Mouse (Mus musculus) kidney, adult 8-10 months (tissue): Measurements from ENCODE around the gene Pdzd11.

ENCODE experiments used
- DNase-seq, 2 experiments: peaks; one replicate each; pipeline ENCODE4 v3.0.0; 2022

Gene Pdzd11

DNA sequence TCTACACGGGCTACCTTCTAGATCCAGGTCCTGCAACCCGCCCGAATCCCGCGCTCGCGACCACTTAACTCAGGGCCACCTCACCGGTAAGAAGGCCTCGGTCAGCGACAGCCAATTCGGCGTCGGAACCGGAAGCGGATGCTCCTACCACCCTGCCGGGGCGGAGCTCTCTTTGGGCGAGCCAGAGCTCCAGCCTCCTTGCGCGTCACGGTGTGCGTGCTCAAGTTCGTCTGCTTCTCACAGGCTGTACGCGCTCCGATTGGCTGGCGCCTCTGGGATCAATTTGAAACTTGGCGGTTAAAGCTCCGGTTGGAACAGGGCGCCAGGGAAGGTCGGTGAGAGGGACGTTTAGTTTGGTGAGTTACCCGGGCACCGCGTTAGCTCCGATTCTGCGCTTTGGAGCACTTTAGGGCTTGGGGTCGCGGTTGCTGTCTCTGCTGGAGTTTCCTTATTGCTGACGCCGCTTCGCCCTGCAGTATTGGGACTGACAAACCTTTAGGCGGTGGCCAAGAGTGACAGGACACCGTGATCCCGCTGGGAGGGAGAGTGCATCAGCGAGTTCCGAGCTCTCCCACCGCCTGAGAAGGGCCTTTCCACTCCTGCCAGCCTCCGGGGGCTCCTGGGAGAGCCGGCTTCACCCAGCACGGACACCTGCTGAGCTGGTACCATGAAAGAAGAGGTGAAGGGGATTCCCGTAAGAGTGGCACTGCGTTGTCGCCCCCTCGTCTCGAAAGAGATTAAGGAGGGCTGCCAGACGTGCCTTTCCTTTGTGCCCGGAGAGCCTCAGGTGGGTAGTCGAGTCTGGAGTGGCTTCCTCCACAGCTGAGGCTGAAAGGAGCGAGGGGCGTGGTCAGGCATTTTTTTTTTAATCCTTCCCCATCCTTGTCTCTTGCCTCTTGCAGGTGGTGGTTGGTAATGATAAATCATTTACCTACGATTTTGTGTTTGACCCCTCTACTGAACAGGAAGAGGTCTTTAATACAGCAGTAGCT lies at the start of gene Pdzd11:
Pdzd11 (minus strand) TSS at position 767 of the 992 bp plus-strand sequence.
- DNase-seq, result peak; percentile 90 to 91

DNA sequence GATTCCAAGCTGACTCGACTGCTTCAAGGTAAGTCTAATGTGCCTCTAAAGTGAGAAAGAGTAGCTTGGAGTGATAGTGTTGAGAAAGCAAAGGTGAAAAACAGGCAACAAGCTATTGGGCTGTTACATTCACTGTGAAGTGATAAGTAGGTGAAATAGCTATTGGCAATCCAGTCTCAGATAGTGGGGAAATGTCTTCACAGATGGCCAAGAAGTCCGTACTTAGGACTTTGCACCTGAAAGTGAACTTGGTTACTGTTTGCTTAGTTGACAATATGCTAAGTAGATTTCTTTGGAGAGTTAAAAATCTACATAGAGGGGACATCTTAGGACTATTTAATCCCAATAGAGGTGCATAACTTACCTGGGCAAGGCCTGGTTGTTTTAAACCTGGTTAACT lies 38.5 kb upstream of the Pdzd11 start:
- peak; percentile 2 to 31 for DNase-seq

DNA sequence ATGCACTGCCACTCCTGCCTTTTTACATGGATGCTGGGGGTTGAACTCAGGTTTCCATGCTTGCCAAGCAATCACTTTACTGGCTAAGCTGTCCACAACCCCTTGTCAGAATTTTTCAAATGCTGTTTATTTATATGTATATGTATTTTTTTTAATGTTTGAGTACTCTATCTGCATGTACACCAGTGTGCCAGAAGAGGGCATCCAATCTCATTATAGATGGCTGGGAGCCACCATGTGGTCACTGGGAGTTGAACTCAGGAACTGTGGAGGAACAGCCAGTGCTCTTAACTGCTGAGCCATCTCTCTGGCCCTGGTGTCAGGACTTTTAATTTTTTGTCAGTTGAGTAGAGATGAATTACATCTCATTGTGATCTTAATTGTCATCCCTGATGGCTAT lies 26.5 kb upstream of the Pdzd11 start:
- peak in 1 of 2 experiments; percentile 1 for DNase-seq

DNA sequence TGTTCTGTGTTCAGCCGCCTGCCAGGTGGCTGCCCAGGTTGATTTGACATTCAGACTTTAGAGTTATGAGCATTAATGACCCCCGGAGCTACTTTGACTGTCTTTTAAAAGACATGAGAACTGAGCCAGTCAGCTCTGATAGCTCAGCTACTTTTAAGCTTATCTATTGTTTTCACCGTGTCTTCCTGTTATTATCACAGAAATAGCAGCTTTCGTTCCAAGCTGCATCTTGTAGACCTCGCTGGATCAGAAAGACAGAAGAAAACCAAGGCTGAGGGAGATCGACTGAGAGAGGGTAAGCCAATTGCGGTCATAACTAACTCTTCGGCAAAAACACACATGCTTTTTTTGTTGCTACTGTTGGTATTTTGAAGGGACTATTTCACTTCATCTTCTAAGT lies 12.1 kb upstream of the Pdzd11 start:
- DNase-seq, result no peak

DNA sequence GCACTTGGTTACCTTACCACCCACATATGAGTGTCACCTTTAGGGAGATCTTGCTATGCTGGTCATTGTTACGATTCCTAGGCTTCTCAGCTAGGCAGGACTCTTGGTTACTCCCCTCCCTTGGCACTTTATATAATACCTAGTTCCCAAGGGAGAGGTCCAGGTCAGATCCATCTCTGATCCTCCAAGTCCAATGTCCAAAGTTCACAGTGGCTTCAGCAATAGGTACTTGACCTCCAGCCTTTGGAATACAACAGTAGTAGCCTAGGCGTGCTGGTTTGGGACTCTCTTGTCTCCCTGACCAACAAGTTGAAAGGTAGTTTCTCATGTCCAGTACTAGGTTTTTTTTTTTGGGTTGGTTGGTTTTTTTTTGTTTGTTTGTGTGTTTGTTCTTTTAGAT lies 2.7 kb upstream of the Pdzd11 start:
- peak; percentile 12 to 29 for DNase-seq

DNA sequence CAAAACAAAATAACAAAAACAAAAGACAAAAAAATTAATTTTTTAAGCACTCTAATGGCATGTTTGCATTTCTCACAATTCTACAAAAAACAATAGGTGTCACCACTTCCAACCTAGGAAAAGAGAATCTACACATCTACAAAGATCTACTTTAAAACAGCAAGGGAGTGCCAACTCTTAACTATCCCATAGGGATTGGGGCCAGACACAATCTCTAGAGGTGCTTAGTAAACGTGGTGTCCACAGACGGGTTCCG lies 894 bp downstream of the Pdzd11 start, which contains the start of gene Kif4:
Kif4 (plus strand) TSS at position 192 of the 256 bp plus-strand sequence.
- no peak for DNase-seq

DNA sequence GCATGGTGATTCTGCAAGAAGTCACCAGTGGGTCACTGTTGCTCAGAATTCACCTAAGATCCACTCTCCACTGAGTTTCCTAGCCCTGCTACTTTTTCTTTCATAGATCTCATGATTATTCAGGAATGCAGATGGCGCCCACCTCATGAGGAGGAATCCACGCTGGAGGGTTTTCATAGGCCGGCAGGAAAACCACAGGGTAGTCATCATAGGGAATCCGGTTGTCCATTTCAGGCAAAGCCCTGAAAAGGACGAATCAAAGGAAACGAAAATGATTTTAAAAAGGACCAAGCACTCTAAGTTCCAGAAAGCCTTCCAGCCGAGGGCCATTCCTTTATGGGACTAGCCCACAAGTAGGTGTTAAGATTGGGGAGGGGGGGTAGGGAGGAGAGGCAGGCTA lies 1.2 kb downstream of the Pdzd11 start:
- DNase-seq, result no peak

DNA sequence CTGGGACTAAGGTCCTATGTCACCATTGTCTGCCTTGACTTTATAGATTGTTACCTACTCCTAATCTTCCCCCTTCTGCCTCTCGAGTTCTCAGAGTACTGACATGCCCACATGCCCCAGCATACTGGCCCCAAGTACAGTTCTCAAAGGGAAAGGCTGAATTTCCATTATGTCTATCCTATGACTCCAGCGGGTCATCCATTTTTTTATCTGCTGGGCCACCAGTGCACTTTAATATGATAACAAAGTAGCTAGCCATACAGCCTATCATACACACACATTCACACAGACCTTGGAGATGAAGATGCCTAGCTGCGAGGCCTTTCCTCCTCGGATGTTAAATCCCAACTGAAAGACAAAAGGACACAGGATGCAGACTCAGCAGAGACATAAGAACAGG lies 2.1 kb downstream of the Pdzd11 start:
- no peak for DNase-seq

DNA sequence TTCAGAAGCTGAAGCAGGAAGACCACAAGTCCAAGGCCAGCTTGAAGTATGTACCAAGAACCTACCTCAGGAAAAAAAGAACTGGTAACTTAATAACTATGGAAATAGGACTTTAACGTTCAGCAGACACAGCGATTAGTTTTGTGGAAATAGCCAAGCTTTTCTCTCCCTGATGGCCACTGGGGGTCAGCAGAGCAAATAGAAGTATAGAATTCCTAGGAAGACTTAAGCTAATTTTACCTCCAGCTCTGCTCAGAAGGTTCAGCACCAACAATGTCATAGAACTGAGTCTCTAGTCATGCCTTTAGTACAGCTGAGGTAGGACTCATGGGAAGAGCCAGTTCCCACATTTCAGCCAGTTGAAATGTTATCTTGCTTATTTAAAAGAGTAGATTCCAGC lies 5.0 kb downstream of the Pdzd11 start:
- peak in 1 of 2 experiments; percentile 31 for DNase-seq

DNA sequence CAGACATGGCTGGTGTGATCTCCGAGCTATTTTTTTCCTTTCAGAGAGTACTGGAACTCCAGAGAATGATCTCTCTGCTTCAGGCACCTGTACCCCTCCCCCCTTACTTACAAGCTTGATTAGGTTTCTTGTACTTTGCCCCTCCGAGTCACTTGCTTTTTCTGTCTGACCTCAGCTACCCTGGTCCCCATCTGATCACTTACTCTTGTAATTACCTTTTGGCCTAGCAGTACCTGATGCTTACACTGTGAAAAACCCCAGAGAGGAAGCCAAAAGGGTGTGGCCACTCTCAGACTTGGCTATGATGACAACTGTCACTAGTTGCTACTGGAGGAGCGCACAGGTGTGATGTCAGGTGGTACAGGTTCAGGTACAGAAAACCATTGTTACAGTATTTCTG lies 7.9 kb downstream of the Pdzd11 start:
- peak in 1 of 2 experiments; percentile 17 for DNase-seq

DNA sequence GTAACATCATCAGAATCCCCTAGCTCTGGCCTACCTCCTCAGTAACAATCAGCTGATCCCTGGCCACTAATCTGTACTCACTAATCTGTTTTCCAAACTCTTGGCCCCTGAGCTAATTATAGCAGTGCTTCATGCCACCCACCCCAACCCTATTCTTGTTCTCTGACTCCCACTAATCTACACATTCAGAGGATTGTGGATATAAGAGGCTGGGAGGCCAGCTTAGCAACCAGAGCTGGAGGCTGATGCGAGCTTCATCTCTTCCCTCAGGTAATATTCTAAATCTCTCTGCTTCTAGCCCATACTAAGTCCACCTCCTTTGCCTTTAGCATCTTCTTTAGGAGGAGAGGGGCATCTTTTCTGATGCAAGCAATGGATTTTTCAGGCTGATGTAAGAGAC lies 21.1 kb downstream of the Pdzd11 start, which contains the start of gene Arr3:
Arr3 (plus strand) TSS at position 184 of the 400 bp plus-strand sequence.
- DNase-seq, result no peak

DNA sequence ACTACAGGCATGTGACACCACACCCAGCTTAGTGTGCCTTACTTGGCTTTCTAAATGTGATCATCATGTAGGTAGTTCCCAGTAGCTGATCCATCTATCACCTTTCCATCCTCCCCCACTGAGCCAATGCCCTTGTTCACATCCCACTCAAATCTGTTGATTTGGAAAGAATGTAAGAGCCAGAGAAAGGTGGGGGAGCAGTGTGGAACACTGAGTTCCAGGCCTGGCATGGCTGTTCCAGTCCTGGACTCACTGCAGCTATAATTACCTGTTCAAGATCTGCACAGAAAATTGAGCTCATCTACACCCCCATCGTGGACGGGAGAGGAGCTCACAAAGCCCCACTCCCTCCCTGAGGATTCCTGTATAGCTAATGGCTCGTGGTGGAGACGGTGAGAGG lies 26.6 kb downstream of the Pdzd11 start:
- DNase-seq, result no peak

DNA sequence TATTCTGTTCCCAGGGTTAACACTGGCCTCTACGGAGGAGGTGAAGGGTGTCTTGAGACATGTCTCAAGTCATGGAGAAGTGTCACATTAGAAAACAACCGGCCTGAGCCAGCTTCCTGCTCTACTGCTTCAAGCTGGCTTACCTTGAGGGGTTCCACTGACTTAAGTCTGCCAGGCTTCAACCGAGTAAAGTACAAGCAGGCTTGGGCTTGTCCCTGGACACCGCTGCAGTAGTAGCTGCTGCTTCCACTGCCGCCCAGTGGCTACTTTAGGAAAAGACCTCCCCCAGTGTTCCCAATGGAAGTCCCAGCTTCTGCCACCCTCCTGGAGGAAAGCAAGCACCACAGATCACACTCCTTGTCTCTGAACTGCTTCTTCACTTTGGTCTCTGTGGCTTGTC lies 28.9 kb downstream of the Pdzd11 start:
- peak; percentile 41 to 59 for DNase-seq

DNA sequence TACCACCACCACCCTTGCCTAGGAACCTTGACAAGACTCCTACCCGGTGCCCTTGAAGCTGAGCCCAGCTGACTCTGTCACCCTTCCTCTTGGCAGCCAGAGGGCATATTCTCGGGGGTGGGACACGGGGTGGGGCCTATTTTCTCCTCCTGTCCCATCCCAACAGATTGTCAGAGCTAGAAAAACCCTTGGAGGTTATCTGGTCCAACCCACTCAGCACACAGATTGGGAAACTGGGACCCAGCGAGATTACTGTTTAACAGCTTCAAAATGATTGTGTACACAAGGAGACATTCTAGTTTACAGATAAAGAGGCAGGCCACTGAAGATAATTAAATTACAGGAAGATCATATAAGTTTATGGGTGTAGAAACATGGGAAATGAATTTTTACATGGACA lies 31.6 kb downstream of the Pdzd11 start, which contains the start of gene P2ry4:
P2ry4 (minus strand) TSS at position 79 of the 400 bp plus-strand sequence.
- DNase-seq, result no peak
